Mouse (Mus musculus) heart, adult 11 months (tissue): ENCODE measurements around the gene C130026I21Rik.
A peak's percentile ranks its signal among the peaks of the same experiment; 100 is the strongest.
"Not testable (repeated sequence)": the region's sequence is repeated elsewhere in the genome, so short reads cannot be mapped to it uniquely, and the experiment has no call there.

ENCODE experiments used
- DNase-seq: peaks from one replicate; pipeline ENCODE4 v3.0.0; 2022

C130026I21Rik gene

GRCm38 (mm10) chr1:85007737-85008136 is 262.6 kb downstream of the C130026I21Rik start:
- peak; percentile 86 for DNase-seq

- peak; percentile 92 for DNase-seq
Measured at GRCm38 (mm10) chr1:84999241-84999640, 271.1 kb downstream of the C130026I21Rik start.

GRCm38 (mm10) chr1:84996305-84996704 is 274.1 kb downstream of the C130026I21Rik start:
- DNase-seq: peak; percentile 95

- peak; percentile 94 for DNase-seq
Measured at GRCm38 (mm10) chr1:84994461-84994860, 275.9 kb downstream of the C130026I21Rik start.

- DNase-seq: peak; percentile 68
Measured at GRCm38 (mm10) chr1:84993688-84994319, 276.6 kb downstream of the C130026I21Rik start.

- DNase-seq: not testable (repeated sequence)
Measured at GRCm38 (mm10) chr1:84993235-84993634, 277.1 kb downstream of the C130026I21Rik start.

- DNase-seq: not testable (repeated sequence)
Measured at GRCm38 (mm10) chr1:84992827-84993226, 277.5 kb downstream of the C130026I21Rik start.

- peak; percentile 92 for DNase-seq
Measured at GRCm38 (mm10) chr1:84989044-84989443, 281.3 kb downstream of the C130026I21Rik start.

- peak; percentile 87 for DNase-seq
Measured at GRCm38 (mm10) chr1:84987729-84988128, 282.6 kb downstream of the C130026I21Rik start.

- DNase-seq: not testable (repeated sequence)
Measured at GRCm38 (mm10) chr1:84961779-84962178, 308.6 kb downstream of the C130026I21Rik start.

GRCm38 (mm10) chr1:84957713-84958112 is 312.7 kb downstream of the C130026I21Rik start:
- DNase-seq: peak; percentile 83

GRCm38 (mm10) chr1:84956771-84957170 is 313.6 kb downstream of the C130026I21Rik start:
- DNase-seq: peak; percentile 91

GRCm38 (mm10) chr1:84952456-84953181 is 317.7 kb downstream of the C130026I21Rik start:
- DNase-seq: peak; percentile 83

GRCm38 (mm10) chr1:84951566-84951965 is 318.8 kb downstream of the C130026I21Rik start:
- DNase-seq: peak; percentile 55

- DNase-seq: peak; percentile 74
Measured at GRCm38 (mm10) chr1:84947390-84947789, 323.0 kb downstream of the C130026I21Rik start.

GRCm38 (mm10) chr1:84945950-84946349 is 324.4 kb downstream of the C130026I21Rik start:
- DNase-seq: peak; percentile 95

- DNase-seq: peak; percentile 80
Measured at GRCm38 (mm10) chr1:84943549-84943948, 326.8 kb downstream of the C130026I21Rik start.
